Mouse (Mus musculus) natural killer cell, adult 2 months (primary cell): Measurements from ENCODE around the gene St5.

Experiments used
- DNase-seq, 2 experiments: peaks; one replicate each; pipeline ENCODE4 v3.0.0; 2022; ENCODE audit warnings: low spot score in 2 of 2

The St5 gene

DNA sequence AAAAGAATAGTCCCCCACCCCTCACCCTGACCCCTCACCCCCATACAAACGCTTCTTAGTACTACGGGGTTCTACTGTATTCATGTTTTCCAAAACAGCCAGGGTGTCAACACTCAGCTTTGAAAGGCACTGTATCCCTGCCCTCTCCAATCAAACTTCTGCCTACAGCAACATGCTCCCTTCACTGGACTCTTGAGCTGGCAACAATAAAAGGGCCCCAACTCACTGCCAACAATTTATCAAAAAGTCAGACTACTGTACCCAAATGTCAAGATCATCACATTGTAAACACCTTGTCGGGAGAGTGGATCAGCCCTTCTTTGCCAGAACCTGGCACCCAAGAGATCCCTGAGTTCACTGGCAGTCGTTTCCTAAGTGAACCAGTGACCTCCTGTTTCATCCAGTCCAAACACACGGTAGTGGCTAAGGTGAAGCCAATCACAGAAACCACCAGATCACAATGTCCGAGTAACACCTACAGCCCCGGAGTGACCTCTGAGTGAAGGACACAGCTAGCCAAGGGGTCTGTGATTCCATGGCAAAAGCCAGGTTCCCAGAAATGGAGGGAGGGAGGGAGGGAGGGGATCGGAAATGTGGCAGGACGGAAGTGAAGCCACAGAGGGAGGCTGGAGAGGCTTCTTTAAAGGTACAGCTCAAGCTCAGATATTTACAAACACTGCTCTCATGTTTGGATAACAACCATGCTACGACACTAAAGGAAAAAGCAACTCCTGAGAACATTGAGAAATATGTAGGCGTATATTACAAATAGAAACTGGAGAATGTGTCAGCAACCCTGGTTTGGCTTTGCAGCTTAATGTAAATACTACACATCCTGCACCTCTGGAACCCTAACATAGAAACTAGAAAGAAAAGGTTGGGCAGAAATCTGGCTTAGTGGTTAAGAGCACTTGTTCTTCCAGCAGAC is 136.3 kb downstream of the St5 start:
- DNase-seq: no peak

DNA sequence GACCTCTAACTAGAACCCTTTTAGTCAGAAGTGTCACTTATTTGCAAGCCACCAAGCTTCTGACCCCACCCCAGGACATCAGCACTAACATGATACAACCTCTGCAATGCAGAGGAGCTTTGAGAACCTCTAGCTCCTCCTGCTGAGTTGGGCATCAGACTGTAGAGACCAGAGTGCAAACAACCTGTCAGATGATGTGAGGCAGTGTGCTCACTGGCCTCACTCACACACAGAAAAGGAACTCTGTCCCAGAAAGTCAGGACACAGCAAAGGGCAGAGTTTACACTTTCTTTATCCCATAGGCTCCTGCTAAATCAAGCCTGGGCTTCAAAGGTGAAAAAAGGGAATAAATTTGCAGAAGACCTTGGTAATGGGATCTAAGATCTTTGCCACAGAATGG is 137.1 kb downstream of the St5 start:
- DNase-seq: no peak

- DNase-seq: no peak
Observed at GRCm38 (mm10) chr7:109563775-109564362, 139.5 kb downstream of the St5 start.

GRCm38 (mm10) chr7:109562676-109563075 is 140.7 kb downstream of the St5 start:
- no peak for DNase-seq

GRCm38 (mm10) chr7:109562154-109562599 is 141.2 kb downstream of the St5 start:
- no peak for DNase-seq

- DNase-seq: no peak
Observed at GRCm38 (mm10) chr7:109561466-109562153, 141.8 kb downstream of the St5 start.

GRCm38 (mm10) chr7:109559536-109559935 is 143.9 kb downstream of the St5 start:
- DNase-seq: no peak

GRCm38 (mm10) chr7:109546726-109547125 is 156.7 kb downstream of the St5 start:
- no peak for DNase-seq

- no peak for DNase-seq
Observed at GRCm38 (mm10) chr7:109546186-109546585, 157.2 kb downstream of the St5 start.

GRCm38 (mm10) chr7:109545255-109545993 is 158.0 kb downstream of the St5 start:
- no peak for DNase-seq

DNA sequence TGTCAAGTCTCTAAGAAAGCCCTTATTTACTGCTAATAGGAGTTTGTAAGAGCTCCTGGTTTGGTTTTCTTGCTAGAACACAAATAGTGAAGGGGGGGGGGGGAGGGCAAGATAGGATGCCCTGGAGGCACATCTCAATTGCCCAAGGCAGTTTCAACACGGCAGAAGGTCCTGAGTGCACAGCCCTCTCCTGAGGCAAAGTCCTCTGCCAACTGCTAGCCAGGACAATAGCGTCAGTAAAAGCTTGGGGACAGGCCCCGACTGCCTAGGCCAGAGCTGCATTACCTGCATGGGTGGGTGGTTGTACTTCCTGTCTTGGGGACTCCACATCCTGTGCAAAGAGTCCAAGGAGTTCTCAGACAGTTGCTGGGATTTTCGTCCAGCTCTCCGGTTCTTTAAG is 158.6 kb downstream of the St5 start:
- no peak for DNase-seq

GRCm38 (mm10) chr7:109542364-109542628 is 161.1 kb downstream of the St5 start:
- DNase-seq: no peak

- DNase-seq: no peak
Observed at GRCm38 (mm10) chr7:109541609-109542363, 161.6 kb downstream of the St5 start.

- DNase-seq: no peak
Observed at GRCm38 (mm10) chr7:109540902-109541301, 162.5 kb downstream of the St5 start.

DNA sequence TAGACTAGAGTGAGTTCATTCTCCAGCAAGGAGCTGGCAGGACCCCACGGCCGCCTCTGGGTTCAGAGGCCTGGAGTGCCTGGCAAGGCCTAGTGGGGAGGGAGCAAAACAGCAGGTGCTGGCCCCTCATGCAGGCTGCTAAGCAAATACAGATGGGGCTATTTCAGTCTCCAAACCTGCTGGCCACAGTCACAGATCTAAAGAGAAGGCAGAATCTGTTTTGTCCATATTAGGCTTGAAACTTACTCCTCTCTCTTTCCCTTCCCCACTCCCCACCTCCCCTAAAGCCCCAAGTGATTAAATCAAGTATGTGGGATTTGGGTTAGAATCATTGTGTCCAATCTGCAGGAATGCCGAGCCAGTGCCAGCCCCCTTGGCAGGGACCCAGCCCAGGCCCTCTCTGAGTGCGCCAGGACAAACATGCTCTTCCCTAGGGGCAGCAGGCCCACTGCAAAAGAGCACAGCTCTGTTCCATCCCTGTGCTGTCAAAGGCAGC is 166.9 kb downstream of the St5 start:
- DNase-seq: no peak

DNA sequence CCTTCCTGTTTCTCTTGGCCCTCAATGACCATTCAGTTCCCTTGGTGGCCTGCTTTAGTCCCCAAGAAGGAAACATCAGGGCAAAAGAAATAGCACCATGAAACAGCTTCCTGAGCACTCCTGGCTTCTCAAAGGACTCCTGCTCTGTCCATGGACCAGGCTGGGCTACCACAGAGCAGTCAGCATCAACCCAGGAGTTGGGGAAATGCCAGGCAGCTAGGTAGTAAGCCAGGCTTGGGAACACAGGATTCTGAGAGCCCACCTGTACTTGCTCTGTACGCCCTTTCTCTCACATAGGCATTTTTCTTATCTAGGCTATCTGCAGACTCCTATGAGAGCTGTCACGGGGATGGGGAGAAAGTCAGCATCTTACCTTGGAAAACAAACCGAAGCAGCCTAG is 168.5 kb downstream of the St5 start:
- no peak for DNase-seq

DNA sequence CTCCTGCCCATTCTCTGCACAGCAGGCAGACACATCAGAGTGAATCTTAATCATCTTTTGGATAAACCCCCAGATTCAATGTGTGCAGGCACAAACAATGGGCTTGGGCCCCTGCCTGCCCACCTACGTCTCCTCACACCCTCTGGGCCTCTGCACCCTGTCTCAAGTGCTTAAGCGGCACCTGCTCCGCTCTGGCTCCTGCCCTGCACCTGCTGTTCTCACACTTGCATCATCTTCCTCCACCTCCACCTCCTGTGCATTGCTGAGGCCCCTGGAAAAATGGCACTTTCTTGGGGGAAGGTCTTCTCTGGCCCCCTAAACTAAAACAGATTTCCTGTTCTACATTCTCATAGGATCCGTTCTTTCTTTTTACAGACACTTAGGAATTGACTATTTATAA is 169.5 kb downstream of the St5 start:
- DNase-seq: no peak

DNA sequence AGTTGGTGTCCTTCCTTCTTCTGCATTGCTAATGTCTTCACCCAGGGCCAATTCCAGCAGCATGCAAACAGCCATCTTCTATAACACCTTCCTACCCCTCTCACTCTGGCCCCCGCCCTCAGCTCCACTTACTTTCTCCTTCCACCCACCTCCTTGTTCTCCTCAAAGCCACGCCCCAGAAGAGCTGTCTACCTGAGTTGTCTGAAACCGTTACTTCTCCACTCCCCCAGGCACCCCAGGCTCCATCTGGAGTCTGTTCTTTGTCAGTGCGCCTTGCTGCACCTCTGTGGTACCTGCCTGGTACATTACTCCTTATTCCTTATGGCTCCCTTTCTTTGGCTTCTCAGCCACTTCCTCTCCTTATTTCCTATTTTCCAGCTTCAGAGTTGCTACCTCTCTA is 170.3 kb downstream of the St5 start:
- DNase-seq: no peak

DNA sequence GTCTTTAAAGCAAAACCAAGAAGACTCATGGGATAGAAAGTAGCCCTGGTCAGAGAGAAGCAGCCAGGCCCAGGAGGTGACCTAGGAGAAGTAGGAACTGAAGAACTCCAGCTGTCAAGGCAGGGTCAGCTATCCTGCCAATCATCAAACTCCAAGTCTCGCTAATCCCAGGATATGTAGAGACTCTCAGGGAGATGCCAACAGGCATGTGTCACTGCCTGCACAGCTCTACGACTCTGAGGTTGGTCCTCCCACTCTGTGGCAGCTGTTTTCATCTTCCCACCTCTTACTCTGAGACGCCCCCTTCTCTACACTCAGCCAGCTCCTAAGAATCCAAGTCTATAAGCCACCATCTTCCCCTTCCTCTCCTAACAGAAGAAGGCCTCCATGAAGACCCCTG is 170.7 kb downstream of the St5 start:
- no peak for DNase-seq

- DNase-seq: no peak
Observed at GRCm38 (mm10) chr7:109531501-109531900, 171.9 kb downstream of the St5 start.

DNA sequence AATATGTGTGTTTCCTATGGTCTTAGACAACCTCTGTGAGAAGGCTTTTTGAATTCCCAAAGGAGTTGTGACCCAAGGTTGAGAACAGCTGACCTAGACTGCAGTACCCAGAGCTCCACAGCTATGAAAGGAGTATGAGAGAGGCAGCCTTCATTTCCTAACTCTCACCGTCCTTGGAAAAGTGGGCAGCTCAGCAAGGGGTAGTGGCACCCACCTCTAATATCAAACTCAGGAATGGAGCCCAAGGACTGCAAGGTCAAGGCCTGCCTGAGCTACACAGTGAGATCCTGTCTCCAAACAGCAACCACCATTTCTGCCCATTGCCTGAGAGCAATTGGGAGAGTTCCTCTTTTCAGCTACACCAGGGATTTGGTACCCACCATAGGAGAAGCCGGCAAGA is 173.7 kb downstream of the St5 start:
- no peak for DNase-seq
